Mouse (Mus musculus) erythroblast, embryonic 14.5 days (primary cell): ENCODE measurements around the gene Vmn1r81.

Experiments
- GATA1 ChIP-seq: IDR thresholded peaks from 2 replicates; pipeline ENCODE4 v1.6.1; 2012; ENCODE audit warnings: low read length, inconsistent platforms, mixed read lengths
- TAL1 ChIP-seq: IDR thresholded peaks from 3 replicates; pipeline ENCODE4 v1.6.1; 2012; ENCODE audit warnings: low read length, inconsistent platforms, mixed read lengths

GRCm38 (mm10) chr7:12268169-12268568 lies at the start of gene Vmn1r81:
- no peak for TF ChIP-seq GATA1
- TF ChIP-seq TAL1, result no peak
